Mouse (Mus musculus) liver, postnatal 0 days (tissue): ENCODE measurements around the gene Clec2g.
"Not testable (repeated sequence)": the region's sequence is repeated elsewhere in the genome, so short reads cannot be mapped to it uniquely, and the experiment has no call there.

Source experiments
- CTCF ChIP-seq: sonication (generic); IDR thresholded peaks from 2 replicates; pipeline ENCODE4 v1.5.1; 2016; ENCODE audit warnings: antibody characterized with exemption, low read depth
- EP300 ChIP-seq: IDR thresholded peaks from 2 replicates; pipeline ENCODE4 v1.6.1; 2016; ENCODE audit warnings: antibody characterized with exemption, low read depth, mild to moderate bottlenecking

DNA sequence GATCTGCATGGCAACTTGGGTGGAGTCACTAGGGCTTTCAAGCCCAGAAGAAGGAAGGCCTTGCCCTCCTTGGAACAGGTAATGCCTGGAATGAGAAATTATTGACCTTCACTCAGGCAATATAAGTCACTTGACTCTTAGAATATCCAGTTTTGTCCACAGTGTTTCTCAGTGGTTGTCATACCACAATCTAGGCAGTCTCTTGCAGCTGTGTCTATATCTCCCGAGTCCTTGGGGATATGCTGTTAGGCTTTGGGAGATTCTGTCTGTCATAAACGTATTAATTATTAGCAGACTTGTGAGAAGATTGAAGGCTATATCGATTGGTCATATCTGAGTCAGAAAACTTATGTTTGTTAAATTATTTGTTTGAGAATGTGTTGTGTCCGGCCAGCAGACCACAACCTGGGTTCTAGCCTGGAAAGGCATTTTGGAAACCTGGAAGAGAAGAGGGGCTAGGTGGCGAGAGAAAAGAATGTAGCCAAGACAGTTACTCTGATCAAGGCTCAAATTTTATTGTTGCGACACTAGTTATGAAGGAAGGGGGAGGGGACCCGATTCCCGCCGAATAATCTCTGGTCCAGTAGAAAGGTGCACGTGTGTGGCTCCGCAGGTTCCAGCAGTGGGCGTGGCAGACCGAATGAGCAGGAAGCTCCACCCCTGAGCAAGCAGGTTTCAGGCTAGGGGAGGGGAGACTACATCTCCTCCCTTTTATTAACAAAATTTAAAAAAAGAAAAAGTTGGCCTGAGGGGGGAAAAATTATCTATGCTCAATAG is 1.9 kb downstream of the Clec2g start:
- not testable (repeated sequence) for TF ChIP-seq CTCF, EP300
